Mouse (Mus musculus) lung, adult 18-20 months (tissue): ENCODE results near the gene Def6.
"Not testable (repeated sequence)": the region's sequence is repeated elsewhere in the genome, so short reads cannot be mapped to it uniquely, and the experiment has no call there.

Source experiments
- DNase-seq, 2 experiments: peaks; one replicate each; pipeline ENCODE4 v3.0.0; 2022; ENCODE audit warnings: mixed read lengths in 2 of 2

Gene Def6

GRCm38 (mm10) chr17:28209457-28210110, 2.0 kb downstream of the Def6 start:
- DNase-seq = peak in 1 of 2 experiments; percentile 20

- DNase-seq = peak in 1 of 2 experiments; percentile 33
Measured at GRCm38 (mm10) chr17:28211921-28212341, 4.4 kb downstream of the Def6 start.

- no peak for DNase-seq
Measured at GRCm38 (mm10) chr17:28212391-28212790, 4.8 kb downstream of the Def6 start.

- no peak for DNase-seq
Measured at GRCm38 (mm10) chr17:28213236-28213635, 5.7 kb downstream of the Def6 start.

- DNase-seq = no peak
Measured at GRCm38 (mm10) chr17:28216791-28217190, 9.2 kb downstream of the Def6 start.

- DNase-seq = peak; percentile 62 to 78
Measured at GRCm38 (mm10) chr17:28217721-28218649, 10.4 kb downstream of the Def6 start.

DNA sequence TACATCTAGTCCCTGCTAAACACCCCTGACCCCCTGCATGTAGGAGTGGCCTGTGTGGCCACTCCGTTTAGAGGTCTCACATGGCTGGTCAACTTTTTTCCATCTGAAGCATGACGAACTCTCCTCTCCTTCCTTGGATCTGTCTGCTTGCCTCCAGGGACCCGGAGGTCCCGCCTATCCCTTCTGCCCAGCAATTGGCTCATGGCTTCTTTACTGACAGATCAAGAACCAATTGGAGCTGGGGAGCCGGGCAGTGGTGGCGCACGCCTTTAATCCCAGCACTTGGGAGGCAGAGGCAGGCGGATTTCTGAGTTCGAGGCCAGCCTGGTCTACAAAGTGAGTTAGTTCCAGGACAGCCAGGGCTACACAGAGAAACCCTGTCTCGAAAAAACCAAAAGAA, 14.9 kb downstream of the Def6 start:
- DNase-seq = not testable (repeated sequence)

DNA sequence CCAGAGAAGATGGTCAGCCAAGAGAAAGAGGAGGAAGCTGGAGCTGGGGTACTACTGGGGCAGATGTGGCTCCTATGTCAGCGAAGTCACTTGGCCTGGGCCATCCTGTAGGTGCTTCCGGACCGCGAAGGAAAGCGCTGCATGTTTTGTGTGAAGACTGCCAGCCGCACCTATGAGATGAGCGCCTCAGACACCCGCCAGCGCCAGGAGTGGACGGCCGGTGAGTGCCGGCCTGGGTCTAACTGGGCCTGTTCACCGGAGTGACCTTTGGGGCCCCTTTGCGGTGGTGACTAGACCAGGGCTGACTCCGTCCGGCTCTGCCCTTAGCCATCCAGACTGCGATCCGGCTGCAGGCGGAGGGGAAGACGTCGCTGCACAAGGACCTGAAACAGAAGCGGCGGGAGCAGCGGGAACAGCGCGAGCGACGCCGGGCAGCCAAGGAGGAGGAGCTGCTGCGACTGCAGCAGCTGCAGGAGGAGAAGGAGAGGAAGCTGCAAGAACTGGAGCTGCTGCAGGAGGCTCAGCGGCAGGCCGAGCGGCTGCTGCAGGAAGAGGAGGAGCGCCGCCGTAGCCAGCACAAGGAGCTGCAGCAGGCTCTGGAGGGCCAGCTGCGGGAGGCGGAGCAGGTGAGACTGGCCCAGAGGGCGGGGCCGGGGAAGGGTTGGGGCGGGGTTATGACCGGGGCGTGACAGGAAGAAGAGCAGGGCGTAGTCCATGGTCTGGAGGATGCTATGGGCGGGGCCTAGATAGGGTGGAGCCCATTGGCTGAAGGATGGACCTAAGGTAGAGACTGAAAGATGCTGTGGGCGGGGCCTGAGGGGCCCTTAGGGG, 16.2 kb downstream of the Def6 start:
- DNase-seq = peak; percentile 94 to 97

DNA sequence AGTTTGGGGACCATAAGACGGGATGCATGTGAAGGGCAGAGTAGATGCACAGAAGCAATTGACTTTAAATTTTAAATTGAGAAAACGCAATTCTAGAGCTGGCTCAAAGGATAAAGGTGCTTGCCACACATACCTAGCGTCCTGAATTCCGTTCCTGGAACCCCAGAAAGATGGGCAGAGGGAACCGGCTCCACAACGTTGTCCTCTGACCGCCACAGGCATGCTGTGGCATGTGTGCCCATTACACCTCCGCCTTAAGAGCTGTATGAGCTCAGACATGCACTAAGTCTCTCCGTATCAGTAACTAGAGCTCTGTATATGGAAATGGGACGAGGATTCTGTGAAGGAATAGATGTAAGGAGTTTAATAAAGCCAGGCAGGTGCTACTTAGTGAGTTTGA, 17.0 kb downstream of the Def6 start:
- no peak for DNase-seq

- peak; percentile 92 to 94 for DNase-seq
Measured at GRCm38 (mm10) chr17:28226014-28226413, 18.4 kb downstream of the Def6 start.

DNA sequence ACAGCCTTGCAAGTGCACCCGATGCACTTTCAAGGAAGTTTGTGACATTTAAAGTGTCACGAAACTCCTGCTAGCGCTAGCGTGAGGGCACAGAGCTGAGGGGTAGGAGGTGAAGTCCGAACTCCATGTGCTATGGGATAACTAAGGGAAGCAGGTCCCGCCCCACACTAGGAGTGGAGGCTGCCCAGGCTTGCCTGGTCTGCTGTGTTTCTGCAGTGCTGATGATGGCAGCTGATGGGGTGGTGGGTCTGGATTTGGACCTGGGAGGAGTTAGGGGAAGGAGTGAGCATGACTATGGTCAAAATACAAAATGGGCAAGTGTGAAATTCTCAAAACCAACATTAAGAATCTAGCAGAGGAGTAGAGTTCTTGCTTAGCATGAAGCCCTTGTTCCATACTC, 22.9 kb downstream of the Def6 start:
- no peak for DNase-seq

DNA sequence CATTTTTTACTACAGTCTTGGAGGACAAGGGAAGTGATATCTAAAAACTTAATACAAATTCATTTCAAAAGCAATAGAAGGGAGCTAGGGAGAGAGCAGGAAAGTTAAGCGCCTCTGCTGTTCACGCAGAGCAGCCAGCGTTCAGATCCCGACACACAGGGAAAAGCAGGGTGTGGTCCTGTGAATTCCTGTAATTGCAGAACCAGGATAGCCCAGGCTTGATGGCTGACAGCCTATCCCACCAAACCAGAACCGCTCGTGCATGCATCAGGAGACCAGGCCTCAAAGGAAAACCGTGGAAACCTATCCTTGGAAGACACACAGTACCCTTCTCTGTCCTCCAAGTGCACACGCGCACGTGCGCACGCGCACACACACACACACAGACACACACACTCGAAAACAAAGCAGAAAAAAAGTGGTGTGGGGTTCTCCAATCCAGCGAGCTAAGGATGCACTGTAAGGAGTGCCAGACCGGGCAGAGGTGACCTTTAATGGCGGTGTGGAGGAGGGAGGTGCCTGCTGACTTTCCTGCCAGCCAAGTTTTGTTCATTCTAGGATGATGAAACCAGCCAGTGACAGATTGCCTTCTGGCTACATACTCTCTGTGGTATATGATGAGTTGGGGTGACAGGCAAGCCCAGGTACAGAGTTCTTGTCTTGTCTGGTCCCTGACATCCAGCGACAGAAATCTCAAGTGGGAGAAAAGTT, 23.6 kb downstream of the Def6 start:
- no peak for DNase-seq

- peak; percentile 96 to 97 for DNase-seq
Measured at GRCm38 (mm10) chr17:28232475-28233060, 25.0 kb downstream of the Def6 start, which contains the start of gene Ppard. TSS of gene Ppard (plus strand) at chr17:28232700.

DNA sequence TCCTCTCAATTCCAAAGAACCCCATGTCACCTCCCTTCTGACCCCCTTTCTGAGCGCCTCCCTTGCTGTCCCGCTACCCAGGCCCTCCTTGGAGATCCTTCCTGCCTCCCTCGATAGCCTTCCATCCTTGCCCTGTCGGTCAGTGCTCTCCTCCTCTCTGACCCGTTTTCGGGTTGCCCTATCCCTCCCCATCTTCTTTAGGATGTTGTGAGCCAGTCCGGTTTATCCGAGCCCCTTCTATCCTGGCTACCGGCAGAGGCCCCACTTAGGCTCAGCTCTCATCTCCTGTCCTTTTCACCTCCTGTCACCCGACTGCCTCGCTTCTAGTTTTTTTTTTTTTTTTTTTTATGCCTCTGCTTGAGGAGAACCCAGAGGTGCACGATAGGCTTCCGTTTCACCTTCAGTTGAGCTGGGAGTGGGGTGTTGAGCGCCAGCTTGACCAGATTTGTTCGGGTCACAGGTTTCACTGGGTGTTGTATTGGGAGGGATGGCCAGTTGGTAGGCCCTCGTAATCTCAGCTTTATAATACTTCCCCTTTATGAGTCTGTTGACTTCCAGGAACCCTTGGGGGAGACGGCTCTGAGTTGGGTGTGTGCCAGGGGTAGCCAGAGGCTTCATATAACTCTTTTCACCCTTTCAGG, 25.6 kb downstream of the Def6 start:
- DNase-seq = peak; percentile 61

DNA sequence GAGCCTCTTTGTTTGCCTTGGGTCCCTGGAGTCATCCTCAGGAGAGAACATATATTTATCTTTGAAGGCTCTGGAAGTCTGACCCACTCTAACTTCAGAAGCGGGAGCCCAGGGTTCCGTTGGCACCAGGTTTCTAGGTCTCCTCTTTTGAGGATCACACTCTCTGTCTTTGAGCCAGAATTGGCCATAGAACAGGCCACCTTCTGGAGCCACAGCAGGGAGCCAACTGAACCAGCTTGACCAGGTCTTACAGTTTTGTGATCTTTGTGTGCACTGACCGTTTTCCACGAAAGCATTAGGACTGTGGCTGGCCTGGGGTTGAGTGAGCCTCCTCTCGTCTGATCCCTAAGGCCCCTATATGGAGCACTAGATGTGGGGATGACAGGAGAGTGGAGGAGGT, 27.1 kb downstream of the Def6 start:
- DNase-seq = no peak

DNA sequence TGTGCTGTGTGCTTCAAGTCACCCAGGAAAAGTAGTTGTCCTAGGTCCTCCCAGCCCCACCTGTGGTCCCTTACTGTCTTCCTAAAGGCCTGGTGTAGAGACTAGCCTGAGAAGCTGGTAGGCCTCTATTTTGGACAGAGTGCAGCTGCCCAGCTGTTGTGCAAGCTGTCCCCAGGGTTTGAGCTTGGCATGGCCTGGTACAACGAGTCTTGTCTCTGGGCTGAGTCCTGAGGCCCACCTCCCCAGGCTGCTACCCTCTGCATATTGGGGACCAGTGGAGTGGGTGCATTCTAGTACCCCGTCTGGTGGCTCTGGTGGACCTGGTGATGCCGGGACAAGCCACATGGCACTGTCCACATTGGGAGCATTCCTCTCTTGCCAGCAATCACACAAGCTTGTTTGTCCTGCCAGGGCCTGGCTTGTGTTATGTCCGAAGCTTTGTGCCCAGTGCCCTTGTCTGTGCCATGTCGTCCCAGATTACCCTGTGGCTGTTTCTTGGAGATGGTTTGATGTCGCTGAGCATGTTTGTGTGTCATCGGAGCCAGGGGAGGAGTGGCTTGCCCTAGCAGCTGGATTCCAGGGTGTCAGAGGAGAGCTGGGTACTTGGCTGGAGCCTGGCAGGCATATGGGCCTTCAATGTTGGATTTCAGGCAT, 28.5 kb downstream of the Def6 start:
- no peak for DNase-seq

DNA sequence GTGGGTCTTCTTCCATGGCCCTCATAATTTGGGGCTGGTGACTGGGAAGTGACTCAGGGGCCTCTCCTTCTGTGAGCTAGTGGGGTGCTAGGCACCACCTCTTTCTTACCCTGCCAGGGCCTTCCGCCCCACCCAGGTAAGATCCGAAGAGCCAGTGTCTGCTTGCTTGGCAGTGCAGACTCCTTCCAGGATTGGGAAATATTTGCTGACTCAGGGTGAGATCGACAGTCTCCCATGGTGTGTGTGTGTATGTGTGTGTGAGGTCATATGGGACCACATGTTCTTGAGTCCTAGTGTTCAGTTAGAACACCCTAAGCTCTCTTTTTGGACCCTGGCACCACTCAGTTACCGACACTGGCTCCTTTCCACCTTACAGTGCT, 29.0 kb downstream of the Def6 start:
- no peak for DNase-seq

DNA sequence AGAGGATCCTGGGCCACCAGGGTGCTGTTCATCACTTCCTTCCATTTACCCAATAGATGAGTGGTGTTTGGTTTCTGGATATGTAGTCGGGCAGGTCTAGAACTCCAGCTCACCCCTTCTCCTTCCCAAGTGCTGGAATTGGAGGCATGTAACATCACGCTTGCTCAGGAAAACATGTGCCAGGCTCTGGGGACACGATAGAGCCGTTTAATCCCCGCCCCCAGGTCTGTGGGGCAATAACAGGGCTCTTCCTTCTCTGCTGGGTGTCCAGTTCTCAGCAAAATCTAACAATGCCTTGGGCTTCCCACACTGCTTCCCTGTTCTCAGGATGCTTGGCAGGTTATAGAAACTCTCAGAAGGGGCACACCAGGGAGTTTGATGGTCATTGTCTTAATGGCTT, 29.8 kb downstream of the Def6 start:
- DNase-seq = no peak

DNA sequence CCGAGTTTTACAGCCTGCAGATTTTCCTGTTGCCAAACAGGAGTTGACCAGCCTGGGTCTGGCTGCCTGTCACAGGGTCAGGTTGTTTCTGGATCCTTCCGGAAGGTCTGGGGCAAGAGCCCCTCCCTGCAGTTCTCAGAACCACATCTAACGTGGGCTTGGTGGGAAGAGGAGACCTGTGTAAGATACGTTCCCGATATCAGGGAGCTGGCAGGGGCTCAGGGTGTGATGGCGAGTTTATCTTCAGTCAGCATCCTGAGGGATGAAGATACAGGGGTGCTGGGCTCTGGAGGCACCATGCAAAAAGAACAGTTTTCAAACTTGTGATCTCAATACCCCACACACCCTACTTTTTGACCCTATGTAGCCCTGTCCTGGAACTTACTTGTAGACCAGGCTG, 30.3 kb downstream of the Def6 start:
- no peak for DNase-seq

DNA sequence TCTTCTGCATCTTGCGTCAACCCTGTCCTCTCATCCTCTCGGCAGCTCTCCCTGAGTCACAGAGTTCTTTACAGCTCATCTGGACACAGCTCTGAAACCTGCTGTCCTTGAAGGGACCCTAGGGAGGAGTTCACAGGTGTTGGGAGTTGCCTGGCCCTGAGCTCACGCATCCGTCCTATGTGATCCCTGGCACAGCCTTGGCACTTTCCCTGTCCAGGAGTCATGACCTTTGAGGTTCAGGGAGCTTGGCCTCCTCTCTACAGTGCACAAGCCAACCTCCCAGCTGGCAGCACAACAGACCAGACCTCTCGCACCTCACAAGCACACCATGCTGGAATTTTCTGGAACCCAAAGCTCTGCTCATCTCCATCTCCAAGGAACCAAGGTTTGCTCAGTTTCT, 33.3 kb downstream of the Def6 start:
- DNase-seq = no peak

- DNase-seq = peak; percentile 69 to 70
Measured at GRCm38 (mm10) chr17:28242296-28242695, 34.7 kb downstream of the Def6 start.
